Mouse (Mus musculus) ES-CJ7 (cell line): ENCODE measurements at regions not wholly inside any gene's neighbourhood (a gene's known extent, or its start where the extent isn't known, plus 50 kb on each side); places are given as distances from the start of the nearest gene placed in this dataset.
A peak's percentile ranks its signal among the peaks of the same experiment; 100 is the strongest.

Experiments
- DNase-seq: peaks from one replicate; pipeline ENCODE4 v3.0.0; 2011; ENCODE audit warnings: low read depth, low spot score

- DNase-seq = no peak
Measured at GRCm38 (mm10) chr1:167517611-167518110, 51.1 kb upstream of the Lrrc52 start.

GRCm38 (mm10) chr1:167523881-167524280 is 57.3 kb upstream of the Lrrc52 start:
- DNase-seq = no peak

GRCm38 (mm10) chr1:167532571-167533331 is 65.4 kb upstream of the Rxrg start:
- peak; percentile 56 for DNase-seq

GRCm38 (mm10) chr1:167546000-167546399 is 52.2 kb upstream of the Rxrg start:
- DNase-seq = no peak

- DNase-seq = no peak
Measured at GRCm38 (mm10) chr1:167547248-167547647, 50.9 kb upstream of the Rxrg start.
